Mouse (Mus musculus) kidney, embryonic 16.5 days (tissue): ENCODE measurements at regions not wholly inside any gene's neighbourhood (a gene's known extent, or its start where the extent isn't known, plus 50 kb on each side); places are given as distances from the start of the nearest gene placed in this dataset.

Experiments used
- ATAC-seq: fragments of 200-750 bp; cut with Nextera tagmentation; 2 replicates; pipeline ENCODE4 v1.8.0; 2017; ENCODE audit warnings: moderate TSS enrichment; ENCODE audit not compliant: low FRiP score, low TSS enrichment
- H3K27ac ChIP-seq: fragments of 300-500 bp; sonication (generic); 2 replicates; pipeline ENCODE4 v1.5.1; 2014; ENCODE audit warnings: low read length
- H3K27me3 ChIP-seq: fragments of 300-500 bp; sonication (generic); 2 replicates; pipeline ENCODE4 v1.6.1; 2014; ENCODE audit warnings: low read length, control low read depth, mixed read lengths; ENCODE audit not compliant: insufficient read depth
- H3K36me3 ChIP-seq: fragments of 300-500 bp; sonication (generic); 2 replicates; pipeline ENCODE4 v1.6.1; 2014; ENCODE audit warnings: low read length, control low read depth, mixed read lengths; ENCODE audit not compliant: insufficient read depth
- H3K4me1 ChIP-seq: fragments of 300-500 bp; sonication (generic); 2 replicates; pipeline ENCODE4 v1.6.1; 2014; ENCODE audit warnings: low read length, control low read depth, mixed read lengths; ENCODE audit not compliant: insufficient read depth
- H3K4me2 ChIP-seq: fragments of 300-500 bp; sonication (generic); replicated peaks from 2 replicates; pipeline ENCODE4 v1.6.1; 2014; ENCODE audit warnings: low read depth, low read length
- H3K4me3 ChIP-seq: fragments of 300-500 bp; sonication (generic); 2 replicates; pipeline ENCODE4 v1.5.1; 2014; ENCODE audit warnings: mild to moderate bottlenecking, low read length
- H3K9ac ChIP-seq: fragments of 300-500 bp; sonication (generic); replicated peaks from 2 replicates; pipeline ENCODE4 v1.6.1; 2014; ENCODE audit warnings: low read length
- H3K9me3 ChIP-seq: fragments of 300-500 bp; sonication (generic); 2 replicates; pipeline ENCODE4 v1.6.1; 2016; ENCODE audit warnings: low read length, control low read depth
- WGBS: fragments of 180-500 bp; shearing (Covaris S2); extraction: QIAGEN DNeasy Blood & Tissue Kit; methylation state at CpG from one replicate; pipeline ENCODE4 v1.1.7; 2014; 5-methylcytosine and 5-hydroxymethylcytosine counted together

DNA sequence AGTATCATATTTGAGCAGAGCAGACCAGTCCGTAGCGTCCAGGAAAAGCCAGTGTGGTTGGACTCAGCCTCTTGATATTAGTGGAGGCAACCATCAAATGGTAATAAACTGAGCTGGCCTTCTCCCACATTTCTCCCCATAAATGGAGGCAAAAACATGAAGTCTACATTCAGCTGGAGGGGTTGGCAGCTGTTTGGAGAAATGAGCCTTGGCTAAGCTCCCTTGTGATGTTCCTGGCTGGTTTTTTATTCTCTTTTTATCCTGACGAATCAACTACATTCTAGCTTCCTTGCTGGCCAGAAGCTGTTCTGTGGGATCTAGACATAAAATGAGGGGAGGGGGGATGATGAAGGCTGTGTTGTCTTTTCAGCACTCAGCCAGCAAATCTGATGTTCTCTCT lies 57.6 kb upstream of the Plcl2 start:
- Histone ChIP-seq H3K36me3 (no peaks in the 10 kb centered on the region), H3K4me1 (no peaks in the 10 kb centered on the region), H3K4me2 (no peak overlapping the region), H3K27ac (no peak overlapping the region), H3K4me3 (no peak overlapping the region), H3K9me3 (no peaks in the 10 kb centered on the region), H3K9ac (no peak overlapping the region), H3K27me3 (no peaks in the 10 kb centered on the region)
- ATAC-seq: no peak
- 73% methylated on average over 3 of the region's 3 CpGs for WGBS

DNA sequence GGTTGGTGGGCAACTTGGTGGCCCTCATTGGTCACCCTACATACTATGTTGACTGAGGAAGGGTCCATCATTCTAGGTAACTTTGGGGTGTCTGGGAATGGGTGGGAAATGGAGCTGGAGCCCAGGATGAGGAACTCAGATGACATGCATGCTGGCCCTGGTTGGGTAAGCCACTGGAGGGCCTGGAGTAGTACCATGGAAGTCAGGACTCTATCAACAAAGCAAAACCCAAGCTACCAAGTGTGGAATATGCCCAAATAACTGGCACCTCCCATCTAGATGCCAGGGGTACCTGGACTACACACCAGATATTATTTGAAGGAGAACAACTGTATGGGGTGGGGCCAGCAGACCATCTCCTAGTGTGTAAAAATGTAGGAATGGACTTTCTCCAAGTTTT lies 55.7 kb upstream of the Plcl2 start:
- Histone ChIP-seq H3K27ac (no peak overlapping the region), H3K9ac (no peak overlapping the region), H3K27me3 (no peaks in the 10 kb centered on the region), H3K36me3 (no peaks in the 10 kb centered on the region), H3K9me3 (no peaks in the 10 kb centered on the region), H3K4me3 (no peak overlapping the region), H3K4me2 (no peak overlapping the region), H3K4me1 (no peaks in the 10 kb centered on the region)
- ATAC-seq: no peak

DNA sequence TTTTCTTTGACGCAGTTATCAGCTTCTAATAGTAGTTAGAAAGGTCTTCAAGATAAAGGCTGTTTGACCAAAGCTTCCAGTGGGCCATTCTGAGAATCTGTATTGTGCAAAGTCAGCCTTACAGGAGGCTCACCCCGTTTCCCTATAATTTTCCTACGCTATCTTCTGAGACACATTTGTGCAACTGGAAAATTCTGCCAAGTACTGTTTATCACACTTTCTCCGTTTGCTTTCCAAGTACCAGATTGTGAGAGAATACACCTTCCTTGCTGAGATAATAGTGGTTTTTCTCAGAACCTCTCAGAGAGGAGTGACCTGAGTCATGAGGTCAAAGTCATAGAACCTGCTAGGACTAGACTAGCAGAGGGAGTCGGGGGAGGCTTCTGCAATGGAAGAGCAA lies 55.2 kb upstream of the Plcl2 start:
- Histone ChIP-seq H3K4me2 (no peak overlapping the region), H3K27me3 (no peaks in the 10 kb centered on the region), H3K36me3 (no peaks in the 10 kb centered on the region), H3K9me3 (no peaks in the 10 kb centered on the region), H3K4me3 (no peak overlapping the region), H3K27ac (no peak overlapping the region), H3K4me1 (no peaks in the 10 kb centered on the region), H3K9ac (no peak overlapping the region)
- WGBS: 87% methylated on average over 5 of the region's 5 CpGs
- no peak for ATAC-seq

DNA sequence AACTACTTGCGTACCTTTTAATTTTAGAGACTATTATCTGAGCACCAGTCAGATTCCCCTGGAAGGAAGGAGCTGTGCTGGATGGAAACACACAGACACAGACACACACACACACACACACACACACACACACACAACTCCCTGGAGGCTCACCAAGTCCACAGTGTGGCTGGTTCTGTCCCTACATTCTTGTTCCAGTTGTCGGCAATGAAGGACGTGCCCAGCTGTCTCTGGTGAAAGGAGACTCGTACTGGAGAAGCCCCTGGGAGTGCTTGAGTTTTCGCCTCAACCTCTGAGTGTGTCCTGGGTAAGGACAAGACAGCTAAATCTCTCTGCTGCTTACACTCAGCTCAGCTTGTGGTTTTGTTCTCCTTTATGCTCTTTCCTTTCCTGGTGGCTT lies 54.3 kb upstream of the Plcl2 start:
- Histone ChIP-seq H3K9ac (no peak overlapping the region), H3K36me3 (no peaks in the 10 kb centered on the region), H3K4me3 (no peak overlapping the region), H3K4me1 (no peaks in the 10 kb centered on the region), H3K4me2 (no peak overlapping the region), H3K27me3 (no peaks in the 10 kb centered on the region), H3K9me3 (no peaks in the 10 kb centered on the region), H3K27ac (no peak overlapping the region)
- ATAC-seq: no peak
- 73% methylated on average over 5 of the region's 5 CpGs for WGBS

GRCm38 (mm10) chr17:50455719-50456118 lies 53.5 kb upstream of the Plcl2 start:
- no peak for ATAC-seq
- Histone ChIP-seq H3K9ac (no peak overlapping the region), H3K4me1 (no peaks in the 10 kb centered on the region), H3K27ac (no peak overlapping the region), H3K36me3 (no peaks in the 10 kb centered on the region), H3K9me3 (no peaks in the 10 kb centered on the region), H3K27me3 (no peaks in the 10 kb centered on the region), H3K4me3 (no peak overlapping the region), H3K4me2 (no peak overlapping the region)
- 94% methylated on average over 10 of the region's 10 CpGs for WGBS

DNA sequence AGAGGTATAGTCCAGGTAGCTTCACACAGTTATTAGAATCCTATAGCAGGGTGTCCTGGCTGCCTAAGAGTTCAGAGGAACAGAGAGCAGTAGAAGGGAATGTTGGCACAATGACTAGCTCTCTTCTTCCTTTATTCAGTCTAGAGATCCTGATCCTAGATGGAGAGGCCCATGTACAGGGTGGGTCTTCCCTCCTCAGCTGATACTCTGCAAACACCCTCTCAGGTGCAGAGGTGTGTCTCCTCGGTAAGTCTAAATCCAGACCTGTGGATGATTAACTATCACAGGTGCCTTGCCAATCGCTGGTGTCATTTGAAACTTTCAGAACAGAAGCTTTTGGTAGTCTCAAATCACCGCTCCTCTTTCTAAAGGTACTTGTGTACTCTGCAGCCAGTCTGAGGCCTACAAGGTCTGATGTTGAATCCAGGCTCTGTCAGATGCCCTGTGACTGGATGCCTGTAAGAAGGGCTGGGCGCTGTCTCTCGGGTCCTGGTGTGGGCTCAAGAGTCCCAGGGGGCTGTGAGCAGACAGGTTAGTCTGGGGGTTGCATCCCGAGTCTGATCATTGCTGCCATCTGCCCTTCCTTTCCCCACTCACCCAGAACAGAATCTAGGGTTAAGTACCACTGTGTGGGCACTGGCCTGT lies 52.0 kb upstream of the Plcl2 start:
- no peak for ATAC-seq
- Histone ChIP-seq H3K27me3 (no peaks in the 10 kb centered on the region), H3K4me2 (no peak overlapping the region), H3K27ac (no peak overlapping the region), H3K9ac (no peak overlapping the region), H3K9me3 (no peaks in the 10 kb centered on the region), H3K36me3 (no peaks in the 10 kb centered on the region), H3K4me3 (no peak overlapping the region), H3K4me1 (no peaks in the 10 kb centered on the region)
- 78% methylated on average over 6 of the region's 6 CpGs for WGBS

GRCm38 (mm10) chr17:50458232-50458631 lies 51.0 kb upstream of the Plcl2 start:
- WGBS: 81% methylated on average over 4 of the region's 4 CpGs
- H3K36me3 ChIP-seq: no peaks in the 10 kb centered on the region
- H3K9me3 ChIP-seq: no peaks in the 10 kb centered on the region
- no peak for ATAC-seq
- H3K27me3 ChIP-seq: no peaks in the 10 kb centered on the region
- H3K27ac ChIP-seq: no peak overlapping the region
- H3K9ac ChIP-seq: no peak overlapping the region
- H3K4me3 ChIP-seq: no peak overlapping the region
- no peak overlapping the region for H3K4me2 ChIP-seq
- H3K4me1 ChIP-seq: no peaks in the 10 kb centered on the region
